Mouse (Mus musculus) hindbrain, embryonic 10.5 days (tissue): ENCODE measurements around the gene Gm3233. TPM values are rescaled to one million over a fixed set of nuclear protein-coding genes. Genes with fewer than 3 reads are reported as not detected.
"Not testable (repeated sequence)": the region's sequence is repeated elsewhere in the genome, so short reads cannot be mapped to it uniquely, and the experiment has no call there.

Source experiments
- DNase-seq: peaks from one replicate; pipeline ENCODE4 v3.0.0-alpha.2; 2017; ENCODE audit warnings: low spot score
- H3K27ac ChIP-seq: fragments of 300-500 bp; sonication (generic); 2 replicates; pipeline ENCODE4 v1.5.1; 2016; ENCODE audit warnings: mild to moderate bottlenecking, moderate library complexity
- H3K27me3 ChIP-seq: fragments of 300-500 bp; sonication (generic); 2 replicates; pipeline ENCODE4 v1.6.1; 2016; ENCODE audit warnings: mild to moderate bottlenecking; ENCODE audit not compliant: poor library complexity, insufficient read depth, severe bottlenecking
- H3K36me3 ChIP-seq: fragments of 300-500 bp; sonication (generic); 2 replicates; pipeline ENCODE4 v1.6.1; 2016; ENCODE audit warnings: mild to moderate bottlenecking, moderate library complexity
- H3K4me1 ChIP-seq: fragments of 300-500 bp; sonication (generic); replicated peaks from 2 replicates; pipeline ENCODE4 v1.6.1; 2016; ENCODE audit warnings: mild to moderate bottlenecking
- H3K4me3 ChIP-seq: fragments of 300-500 bp; sonication (generic); 2 replicates; pipeline ENCODE4 v1.5.1; 2016; ENCODE audit warnings: mild to moderate bottlenecking, moderate library complexity
- H3K9me3 ChIP-seq: fragments of 300-500 bp; sonication (generic); 2 replicates; pipeline ENCODE4 v1.6.1; 2016; ENCODE audit warnings: mild to moderate bottlenecking, moderate library complexity
- WGBS: fragments of 180-500 bp; shearing (Covaris S2); methylation state at CpG from one replicate; pipeline ENCODE4 v1.1.7; 2016; 5-methylcytosine and 5-hydroxymethylcytosine counted together
- polyA plus RNA-seq: library from polyadenylated mRNA; unstranded; fragments of >200 nt; fragmentation: Nextera tagmentation; extraction: Ambion mirVana; gene quantifications from 2 replicates; pipeline ENCODE4 v1.2.1, GENCODE M21; 2016

Gm3233 gene
- polyA plus RNA-seq, 1 experiment from 2014 or later: not detected

DNA sequence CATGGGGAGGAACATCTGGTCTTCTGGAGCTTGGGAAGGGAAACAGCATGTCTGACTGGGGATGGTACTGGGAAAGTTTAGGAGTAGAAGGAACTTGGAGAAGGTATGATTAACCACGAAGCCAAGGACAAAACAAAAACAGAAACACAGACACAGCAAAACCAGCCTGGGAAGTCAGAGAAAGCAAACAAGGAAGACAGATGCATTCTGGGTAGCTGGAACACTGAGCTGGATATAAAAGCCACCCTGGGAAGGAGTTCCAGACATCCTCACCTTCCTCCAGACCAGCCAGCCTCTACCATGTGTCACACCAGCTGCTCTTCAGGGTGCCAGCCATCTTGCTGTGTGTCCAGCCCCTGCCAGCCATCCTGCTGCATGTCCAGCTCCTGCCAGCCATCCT is 44.0 kb downstream of the Gm3233 start, which contains the start of gene Gm10142:
Gm10142 (plus strand) TSS at position 301 of the 400 bp plus-strand sequence.
- no peaks in the 10 kb centered on the region for H3K36me3 ChIP-seq
- H3K27ac ChIP-seq: no peak within 1 kb of the TSS
- no peaks in the 10 kb centered on the region for H3K4me1 ChIP-seq
- no peak for DNase-seq
- H3K27me3 ChIP-seq: no peaks in the 10 kb centered on the region
- H3K9me3 ChIP-seq: peaks cover 11% of the 10 kb centered on the region; the same call in 1 of the 2 replicates
- H3K4me3 ChIP-seq: no peak within 1 kb of the TSS
- WGBS: 79% methylated on average over 1 of the region's 1 CpGs

DNA sequence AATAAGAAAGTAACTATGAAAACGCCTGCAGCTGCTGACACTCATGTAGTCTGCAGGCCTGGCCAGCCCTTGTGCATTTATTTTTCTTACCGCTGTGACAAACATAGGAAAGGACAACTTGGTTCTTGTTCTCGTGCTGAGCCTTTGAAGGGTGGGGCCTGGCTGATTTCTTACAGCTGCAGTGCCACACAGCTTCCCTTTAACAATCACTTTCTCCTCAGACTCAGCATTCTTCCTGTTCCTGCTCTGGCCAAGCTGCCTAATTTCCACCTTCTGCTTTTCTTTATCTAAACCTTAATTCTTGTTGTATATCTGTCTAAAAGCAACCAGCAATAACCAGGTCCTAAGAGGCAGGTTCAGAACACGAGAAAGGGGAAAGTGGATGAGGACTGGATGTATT is 45.7 kb downstream of the Gm3233 start:
- no peaks in the 10 kb centered on the region for H3K4me1 ChIP-seq
- DNase-seq: no peak

DNA sequence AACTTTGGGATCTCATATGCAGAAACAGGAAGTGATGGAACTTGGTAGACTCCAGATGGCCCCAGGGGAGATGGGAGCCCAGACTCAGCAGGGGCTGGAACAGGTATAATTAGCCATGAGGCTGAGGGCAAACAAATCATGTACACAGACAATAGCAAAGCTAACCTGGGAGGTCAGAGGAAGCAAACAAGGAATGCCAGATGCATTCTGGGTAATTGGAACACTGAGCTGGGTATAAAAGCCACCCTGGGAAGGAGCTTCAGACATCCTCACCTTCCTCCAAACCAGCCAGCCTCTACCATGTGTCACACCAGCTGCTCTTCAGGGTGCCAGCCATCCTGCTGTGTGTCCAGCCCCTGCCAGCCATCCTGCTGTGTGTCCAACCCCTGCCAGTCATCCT is 48.3 kb downstream of the Gm3233 start, which contains the start of gene Gm10024:
Gm10024 (plus strand) TSS at position 301 of the 400 bp plus-strand sequence.
- H3K27ac ChIP-seq, H3K27me3 ChIP-seq, DNase-seq, H3K4me3 ChIP-seq, H3K4me1 ChIP-seq, H3K36me3 ChIP-seq: not testable (repeated sequence)
- H3K9me3 ChIP-seq: peaks cover 16% of the 10 kb centered on the region; the same call in 1 of the 2 replicates

More for the DNA sequence above, 45.7 kb downstream of the Gm3233 start:
- no peaks in the 10 kb centered on the region for H3K36me3 ChIP-seq
- 72% methylated on average over 4 of the region's 4 CpGs for WGBS
- peaks cover 10% of the 10 kb centered on the region; the same call in 1 of the 2 replicates for H3K9me3 ChIP-seq
- no peak overlapping the region for H3K4me3 ChIP-seq
- no peak overlapping the region for H3K27ac ChIP-seq
- H3K27me3 ChIP-seq: no peaks in the 10 kb centered on the region

DNA sequence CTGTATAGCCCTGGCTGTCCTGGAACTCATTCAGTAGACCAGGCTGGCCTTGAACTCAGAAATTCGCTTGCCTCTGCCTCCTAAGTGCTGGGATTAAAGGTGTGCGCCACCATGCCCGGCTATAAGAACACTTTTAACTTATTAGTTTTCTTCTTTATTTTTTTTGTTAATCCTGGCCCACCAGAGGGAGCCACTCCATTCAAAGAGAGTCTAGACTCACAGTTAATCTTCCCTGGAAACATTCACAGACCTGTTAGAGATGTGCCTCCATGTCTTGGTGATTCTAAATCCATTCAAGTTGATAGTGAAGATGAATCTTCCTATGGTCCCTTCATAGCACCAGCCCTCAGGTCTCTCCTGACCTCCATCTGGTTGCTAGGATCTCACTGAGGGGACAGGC is 49.7 kb downstream of the Gm3233 start:
- no peaks in the 10 kb centered on the region for H3K4me1 ChIP-seq
- H3K9me3 ChIP-seq: peaks cover 27% of the 10 kb centered on the region; the same call in 1 of the 2 replicates
- WGBS: 84% methylated on average over 3 of the region's 3 CpGs
- H3K27ac ChIP-seq: no peak overlapping the region
- no peaks in the 10 kb centered on the region for H3K36me3 ChIP-seq
- no peaks in the 10 kb centered on the region for H3K27me3 ChIP-seq
- H3K4me3 ChIP-seq: no peak overlapping the region
- no peak for DNase-seq

Other genes with a start within 250 kb of the Gm3233 start
- 48.8 and 50.0 TPM in 2 replicates for gene Fam207a, start 243.9 kb downstream of the Gm3233 start, polyA plus RNA-seq
- gene Itgb2, start 229.4 kb downstream of the Gm3233 start, polyA plus RNA-seq: 1.0 and 1.2 TPM in 2 replicates
- 66.6 and 67.2 TPM in 2 replicates for gene Pttg1ip, start 178.0 kb downstream of the Gm3233 start, polyA plus RNA-seq
- 336 and 389 TPM in 2 replicates for gene Sumo3, start 153.6 kb downstream of the Gm3233 start, polyA plus RNA-seq
- gene Gm49325, start 153.5 kb downstream of the Gm3233 start, polyA plus RNA-seq: 4.4 TPM in 1 of 2 replicates, not detected in the other
- 100 and 103 TPM in 2 replicates for gene Ube2g2, start 137.4 kb downstream of the Gm3233 start, polyA plus RNA-seq
- 0.93 and 1.0 TPM in 2 replicates for gene Tspear, start 73.1 kb downstream of the Gm3233 start, polyA plus RNA-seq
- not detected in 2 replicates for gene Gm19402, start 68.9 kb downstream of the Gm3233 start, polyA plus RNA-seq
- not detected in 2 replicates for gene Gm9508, start 62.4 kb downstream of the Gm3233 start, polyA plus RNA-seq
- not detected in 2 replicates for gene Gm10272, start 53.1 kb downstream of the Gm3233 start, polyA plus RNA-seq
- not detected in 2 replicates for gene Gm10024, start 48.2 kb downstream of the Gm3233 start, polyA plus RNA-seq
- not detected in 2 replicates for gene Gm10142, start 43.9 kb downstream of the Gm3233 start, polyA plus RNA-seq
- not detected in 2 replicates for gene Krtap12-1, start 39.1 kb downstream of the Gm3233 start, polyA plus RNA-seq
- gene Gm10100, start 33.2 kb downstream of the Gm3233 start, polyA plus RNA-seq: not detected in 2 replicates
- gene Gm18596, start 17.0 kb downstream of the Gm3233 start, polyA plus RNA-seq: not detected in 2 replicates
- gene Gm9736, start 8.3 kb downstream of the Gm3233 start, polyA plus RNA-seq: not detected in 2 replicates
- gene Gm3238, start 11.6 kb upstream of the Gm3233 start, polyA plus RNA-seq: not detected in 2 replicates
- gene Gm7138, start 17.3 kb upstream of the Gm3233 start, polyA plus RNA-seq: not detected in 2 replicates
- not detected in 2 replicates for gene Gm3250, start 22.9 kb upstream of the Gm3233 start, polyA plus RNA-seq
- gene Gm7137, start 28.5 kb upstream of the Gm3233 start, polyA plus RNA-seq: not detected in 2 replicates
- not detected in 2 replicates for gene Gm9639, start 35.4 kb upstream of the Gm3233 start, polyA plus RNA-seq
- not detected in 2 replicates for gene Gm19668, start 39.5 kb upstream of the Gm3233 start, polyA plus RNA-seq
- not detected in 2 replicates for gene Gm9507, start 52.2 kb upstream of the Gm3233 start, polyA plus RNA-seq
- not detected in 2 replicates for gene Gm2696, start 55.0 kb upstream of the Gm3233 start, polyA plus RNA-seq
- not detected in 2 replicates for gene Krtap10-4, start 67.4 kb upstream of the Gm3233 start, polyA plus RNA-seq
- not detected in 2 replicates for gene Krtap10-10, start 76.3 kb upstream of the Gm3233 start, polyA plus RNA-seq
- not detected in 2 replicates for gene Gm36176, start 87.1 kb upstream of the Gm3233 start, polyA plus RNA-seq
- gene Gm10318, start 93.2 kb upstream of the Gm3233 start, polyA plus RNA-seq: not detected in 2 replicates
- not detected in 2 replicates for gene Gm3285, start 102.3 kb upstream of the Gm3233 start, polyA plus RNA-seq
- 2.6 and 4.1 TPM in 2 replicates for gene Lrrc3, start 142.9 kb upstream of the Gm3233 start, polyA plus RNA-seq
- 0.88 and 1.2 TPM in 2 replicates for gene Trpm2, start 210.9 kb upstream of the Gm3233 start, polyA plus RNA-seq
- 40.7 and 42.9 TPM in 2 replicates for gene 1810043G02Rik, start 218.8 kb upstream of the Gm3233 start, polyA plus RNA-seq